Mouse (Mus musculus) MEL (cell line): ENCODE data around the gene Ankrd28.

Experiments
- BHLHE40 ChIP-seq: IDR thresholded peaks from 2 replicates; pipeline ENCODE4 v1.6.1; 2012; ENCODE audit warnings: low read depth, mild to moderate bottlenecking, inconsistent platforms, low read length, improper control_type of control experiment, borderline replicate concordance
- CHD2 ChIP-seq: IDR thresholded peaks from 2 replicates; pipeline ENCODE4 v1.6.1; 2011; ENCODE audit warnings: low read length, improper control_type of control experiment
- CTCF ChIP-seq, 3 experiments: IDR thresholded peaks in 2 of 3; conservative IDR thresholded peaks in 1 of 3; 2 replicates each; pipeline ENCODE4 v1.5.1; 2011 to 2012; ENCODE audit warnings: low read length in 3 of 3, low read depth in 2 of 3, mild to moderate bottlenecking in 2 of 3, improper control_type of control experiment in 1 of 3, inconsistent platforms in 1 of 3, mixed read lengths in 1 of 3, moderate library complexity in 1 of 3; ENCODE audit not compliant: control insufficient read depth in 1 of 3, insufficient read depth in 1 of 3, poor library complexity in 1 of 3, severe bottlenecking in 1 of 3
- EP300 ChIP-seq, 2 experiments: IDR thresholded peaks; 2 replicates each; pipeline ENCODE4 v1.6.1; 2011; ENCODE audit warnings: improper control_type of control experiment in 2 of 2, low read length in 2 of 2, low read depth in 1 of 2, mild to moderate bottlenecking in 1 of 2
- GABPA ChIP-seq: IDR thresholded peaks from 2 replicates; pipeline ENCODE4 v1.6.1; 2012; ENCODE audit warnings: low read depth, mild to moderate bottlenecking, inconsistent platforms, low read length, improper control_type of control experiment, moderate library complexity
- GATA1 ChIP-seq: IDR thresholded peaks from 2 replicates; pipeline ENCODE4 v1.6.1; 2011; ENCODE audit warnings: low read depth, low read length, improper control_type of control experiment
- MAFK ChIP-seq: IDR thresholded peaks from 2 replicates; pipeline ENCODE4 v1.6.1; 2011; ENCODE audit warnings: low read depth, mild to moderate bottlenecking, low read length, improper control_type of control experiment, borderline replicate concordance
- MXI1 ChIP-seq: IDR thresholded peaks from 2 replicates; pipeline ENCODE4 v1.6.1; 2011; ENCODE audit warnings: mild to moderate bottlenecking, low read depth, low read length, improper control_type of control experiment
- NELFE ChIP-seq: IDR thresholded peaks from 2 replicates; pipeline ENCODE4 v1.6.1; 2011; ENCODE audit warnings: low read depth, low read length, improper control_type of control experiment
- NRF1 ChIP-seq: IDR thresholded peaks from 2 replicates; pipeline ENCODE4 v1.6.1; 2014; ENCODE audit warnings: low read depth, mild to moderate bottlenecking, inconsistent platforms, low read length, improper control_type of control experiment, moderate library complexity; ENCODE audit not compliant: poor library complexity, insufficient read depth, severe bottlenecking
- POLR2A ChIP-seq, 2 experiments: IDR thresholded peaks; 2 replicates each; pipeline ENCODE4 v1.6.1; 2011 to 2012; ENCODE audit warnings: low read length in 2 of 2, mild to moderate bottlenecking in 2 of 2, control low read depth in 1 of 2, improper control_type of control experiment in 1 of 2, low read depth in 1 of 2, moderate library complexity in 1 of 2; ENCODE audit not compliant: control insufficient read depth in 1 of 2, insufficient read depth in 1 of 2, poor library complexity in 1 of 2
- ZMIZ1 ChIP-seq: IDR thresholded peaks from 2 replicates; pipeline ENCODE4 v1.6.1; 2012; ENCODE audit warnings: low read depth, mild to moderate bottlenecking, inconsistent platforms, low read length, improper control_type of control experiment, moderate library complexity

- TF ChIP-seq NRF1, result no peak
- no peak for TF ChIP-seq CTCF (IDR thresholded peaks at IDR 0.05 in 2 of 3, conservative IDR thresholded peaks at IDR 0.05 in 1 of 3; ENCODE audit: control insufficient read depth in 1 of 3, insufficient read depth in 1 of 3, low read depth in 2 of 3, low read length in 3 of 3, poor library complexity in 1 of 3, severe bottlenecking in 1 of 3)
- no peak for TF ChIP-seq MXI1
- TF ChIP-seq GATA1, result no peak
- no peak for TF ChIP-seq BHLHE40
- TF ChIP-seq NELFE, result no peak
- no peak for TF ChIP-seq POLR2A (IDR thresholded peaks at IDR 0.05; ENCODE audit: control insufficient read depth in 1 of 2, insufficient read depth in 1 of 2, low read depth in 1 of 2, low read length in 2 of 2, poor library complexity in 1 of 2)
- no peak for TF ChIP-seq GABPA
- no peak for TF ChIP-seq ZMIZ1
- no peak for TF ChIP-seq CHD2
- no peak for TF ChIP-seq MAFK
- no peak for TF ChIP-seq EP300 (IDR thresholded peaks at IDR 0.05; ENCODE audit: low read depth in 1 of 2, low read length in 2 of 2)
Measured at GRCm38 (mm10) chr14:31879456-31879855, 49.0 kb upstream of the Ankrd28 start.
